Mouse (Mus musculus) CH12.LX (cell line): ENCODE measurements around the gene Nt5c. TPM values are rescaled to one million over a fixed set of nuclear protein-coding genes. Genes with fewer than 3 reads are reported as not detected.
"Not testable (repeated sequence)": the region's sequence is repeated elsewhere in the genome, so short reads cannot be mapped to it uniquely, and the experiment has no call there.

ENCODE experiments used
- DNase-seq: peaks from one replicate; pipeline ENCODE4 v3.0.0-alpha.2; 2013; ENCODE audit errors: extremely low read depth
- H3K27ac ChIP-seq: 2 replicates; pipeline ENCODE4 v1.5.1; 2012; ENCODE audit warnings: low read depth, mild to moderate bottlenecking, control low read depth, moderate library complexity; ENCODE audit not compliant: insufficient read depth
- H3K27me3 ChIP-seq: replicated peaks from 2 replicates; pipeline ENCODE3; 2012; ENCODE audit warnings: inconsistent platforms
- H3K36me3 ChIP-seq, 2 experiments: replicated peaks in 1 of 2; 2 replicates each; pipeline versions ENCODE3 to v1.6.1; 2012; ENCODE audit warnings: inconsistent platforms in 1 of 2, low read length in 1 of 2, mild to moderate bottlenecking in 1 of 2, mixed read lengths in 1 of 2, moderate library complexity in 1 of 2; ENCODE audit not compliant: control insufficient read depth in 1 of 2, insufficient read depth in 1 of 2
- H3K4me1 ChIP-seq, 2 experiments: 2 replicates each; pipeline ENCODE4 v1.6.1; 2012; ENCODE audit warnings: inconsistent platforms in 1 of 2, moderate library complexity in 1 of 2; ENCODE audit not compliant: insufficient read depth in 2 of 2, control insufficient read depth in 1 of 2
- H3K4me2 ChIP-seq: 2 replicates; pipeline ENCODE4 v1.6.1; 2012; ENCODE audit warnings: low read depth, mild to moderate bottlenecking, control low read depth; ENCODE audit not compliant: poor library complexity, insufficient read depth, severe bottlenecking
- H3K4me3 ChIP-seq, 3 experiments: fragments of 150-350 bp in 1 of 3; sonication (generic) in 1 of 3; replicated peaks in 1 of 3; 2 replicates each; pipeline versions ENCODE3 to v1.5.1; 2011 to 2012; ENCODE audit warnings: low read depth in 2 of 3, low read length in 2 of 3, mild to moderate bottlenecking in 2 of 3, moderate library complexity in 2 of 3, control low read depth in 1 of 3, improper control_type of control experiment in 1 of 3, inconsistent platforms in 1 of 3, mixed read lengths in 1 of 3; ENCODE audit not compliant: poor library complexity in 1 of 3
- H3K79me2 ChIP-seq: replicated peaks from 2 replicates; pipeline ENCODE4 v1.6.1; 2012; ENCODE audit warnings: mild to moderate bottlenecking, moderate library complexity; ENCODE audit not compliant: control insufficient read depth, poor library complexity, insufficient read depth, severe bottlenecking; ENCODE audit errors: extremely low read depth
- H3K9ac ChIP-seq: 2 replicates; pipeline ENCODE4 v1.6.1; 2012; ENCODE audit warnings: low read depth, mild to moderate bottlenecking, control low read depth, moderate library complexity; ENCODE audit not compliant: insufficient read depth
- H3K9me3 ChIP-seq: replicated peaks from 2 replicates; pipeline ENCODE3; 2012; ENCODE audit warnings: low read length, inconsistent platforms, mixed read lengths
- BHLHE40 ChIP-seq: IDR thresholded peaks from 2 replicates; pipeline ENCODE4 v1.6.1; 2011; ENCODE audit warnings: mild to moderate bottlenecking, low read depth, low read length, improper control_type of control experiment
- CHD1 ChIP-seq: IDR thresholded peaks from 2 replicates; pipeline ENCODE4 v1.6.1; 2012; ENCODE audit warnings: low read depth, low read length, improper control_type of control experiment, inconsistent platforms
- ELF1 ChIP-seq: IDR thresholded peaks from 2 replicates; pipeline ENCODE4 v1.6.1; 2014; ENCODE audit warnings: low read depth, mild to moderate bottlenecking, inconsistent platforms, low read length, improper control_type of control experiment
- HCFC1 ChIP-seq: IDR thresholded peaks from 2 replicates; pipeline ENCODE4 v1.6.1; 2012; ENCODE audit warnings: low read depth, mild to moderate bottlenecking, inconsistent platforms, low read length, improper control_type of control experiment
- MAX ChIP-seq: IDR thresholded peaks from 2 replicates; pipeline ENCODE4 v1.6.1; 2011; ENCODE audit warnings: low read length, improper control_type of control experiment
- MXI1 ChIP-seq: IDR thresholded peaks from 2 replicates; pipeline ENCODE4 v1.6.1; 2011; ENCODE audit warnings: mild to moderate bottlenecking, low read depth, low read length, improper control_type of control experiment
- MYC ChIP-seq: IDR thresholded peaks from 2 replicates; pipeline ENCODE4 v1.6.1; 2011; ENCODE audit warnings: low read depth, mild to moderate bottlenecking, improper control_type of control experiment, low read length
- NELFE ChIP-seq: IDR thresholded peaks from 2 replicates; pipeline ENCODE4 v1.6.1; 2011; ENCODE audit warnings: low read depth, low read length, improper control_type of control experiment
- NRF1 ChIP-seq: IDR thresholded peaks from 2 replicates; pipeline ENCODE4 v1.6.1; 2014; ENCODE audit warnings: low read depth, mild to moderate bottlenecking, inconsistent platforms, low read length, improper control_type of control experiment, moderate library complexity
- POLR2A ChIP-seq: IDR thresholded peaks from 2 replicates; pipeline ENCODE4 v1.6.1; 2011; ENCODE audit warnings: low read depth, mild to moderate bottlenecking, improper control_type of control experiment, low read length
- POLR2AphosphoS2 ChIP-seq: IDR thresholded peaks from 2 replicates; pipeline ENCODE4 v1.6.1; 2011; ENCODE audit warnings: low read depth, low read length, improper control_type of control experiment
- SIN3A ChIP-seq: IDR thresholded peaks from 2 replicates; pipeline ENCODE4 v1.6.1; 2012; ENCODE audit warnings: low read length, improper control_type of control experiment, inconsistent platforms
- TBP ChIP-seq: conservative IDR thresholded peaks from 2 replicates; pipeline ENCODE4 v1.6.1; 2011; ENCODE audit warnings: low read depth, low read length, improper control_type of control experiment
- TCF12 ChIP-seq: IDR thresholded peaks from 2 replicates; pipeline ENCODE4 v1.6.1; 2014; ENCODE audit warnings: low read depth, mild to moderate bottlenecking, inconsistent platforms, low read length, improper control_type of control experiment
- USF1 ChIP-seq: IDR thresholded peaks from 2 replicates; pipeline ENCODE4 v1.6.1; 2014; ENCODE audit warnings: low read depth, mild to moderate bottlenecking, inconsistent platforms, low read length, improper control_type of control experiment
- USF2 ChIP-seq: conservative IDR thresholded peaks from 2 replicates; pipeline ENCODE4 v1.6.1; 2011; ENCODE audit warnings: low read depth, low read length, improper control_type of control experiment
- dilution Hi-C: fragments of 300-500 bp; cut with MboI; formaldehyde crosslinking; loops from 2 replicates; pipeline ENCODE4 v1.14.3; 2020; ENCODE audit warnings: low sequenced_read_pairs; ENCODE audit not compliant: extremely low pct_unique_long_range_greater_than_20kb, extremely low pct_ligation_motif_present
- in situ Hi-C: fragments of 300-500 bp; cut with MboI; formaldehyde crosslinking; loops from 3 replicates; pipeline ENCODE4 v1.14.3; 2019; ENCODE audit warnings: low sequenced_read_pairs, low pct_ligation_motif_present, low pct_unique_long_range_greater_than_20kb, mixed read lengths
- polyA plus RNA-seq: library from polyadenylated mRNA; unstranded; fragments of >175 nt; gene quantifications from 2 replicates; pipeline ENCODE4 v1.2.1, GENCODE M21; 2012; ENCODE audit warnings: low read depth; ENCODE audit not compliant: insufficient read length
- total RNA-seq, 2 experiments: library from RNA; depleted of rRNA; stranded (reverse); fragments of 300-350 nt in 1 of 2; fragments of >200 nt in 1 of 2; gene quantifications; 2 replicates each; pipeline ENCODE4 v1.2.3; 2012 to 2014

Gene Nt5c
- total and polyA plus RNA-seq, 3 experiments = 65.3 to 175 (median 151) TPM

GRCm38 (mm10) chr11:115478296-115478938 lies 13.2 kb downstream of the Nt5c start:
- H3K27ac ChIP-seq = peak overlapping the region; percentile 93
- DNase-seq = peak; percentile 24

GRCm38 (mm10) chr11:115477388-115477787 lies 14.3 kb downstream of the Nt5c start:
- H3K9me3 ChIP-seq, H3K27me3 ChIP-seq, dilution Hi-C loops: not testable (repeated sequence)
- Histone ChIP-seq H3K79me2 (peaks cover 32% of the 10 kb centered on the region), H3K4me3 (peak overlapping the region; percentile 80 to 93 (median 84)), H3K4me1 (peaks cover 6 to 46% of the 10 kb centered on the region in 2 experiments), H3K4me2 (peak overlapping the region; percentile 91), H3K36me3 (peaks cover 13 to 32% of the 10 kb centered on the region in 2 experiments), H3K9ac (peak overlapping the region; percentile 68), H3K27ac (peak overlapping the region; percentile 93)
- in situ Hi-C loops = loop anchor here (10.0 kb wide), 2 partner anchors 63 to 263 kb away; partner anchors contain the start of gene Atp5h
- TF ChIP-seq TBP (peak; percentile 78), CHD1 (0 out of 2 replicates have a peak, but pooled peaks have one; percentile 23), NELFE (peak; percentile 70), TCF12 (peak; percentile 52; the same call in 1 of the 2 replicates), POLR2A (peak; percentile 63), SIN3A (peak; percentile 67), HCFC1 (peak; percentile 57), ELF1 (peak; percentile 50; the same call in 1 of the 2 replicates), NRF1 (peak; percentile 43; the same call in 1 of the 2 replicates)
- DNase-seq = peak; percentile 74

More at GRCm38 (mm10) chr11:115478296-115478938, 13.2 kb downstream of the Nt5c start:
- dilution Hi-C loops = no loop called here
- H3K4me3 ChIP-seq = peak overlapping the region; percentile 46 to 80 (median 54)
- H3K4me2 ChIP-seq = peak overlapping the region; percentile 71
- peaks cover 2 to 36% of the 10 kb centered on the region in 2 experiments; a peak in 3 of 4 replicates for H3K4me1 ChIP-seq
- H3K9ac ChIP-seq = peak overlapping the region; percentile 68
- no peaks in the 10 kb centered on the region for H3K9me3 ChIP-seq
- in situ Hi-C loops = loop anchor here (10.0 kb wide), 2 partner anchors 64 to 264 kb away; partner anchors contain the start of gene Atp5h
- no peaks in the 10 kb centered on the region for H3K27me3 ChIP-seq
- peaks cover 32% of the 10 kb centered on the region for H3K79me2 ChIP-seq
- TF ChIP-seq MAX (peak; percentile 82), USF2 (peak; percentile 50), MYC (peak; percentile 91), BHLHE40 (no peak), MXI1 (peak; percentile 35; the same call in 1 of the 2 replicates), USF1 (peak; percentile 40), POLR2AphosphoS2 (no peak)
- peaks cover 13 to 42% of the 10 kb centered on the region in 2 experiments for H3K36me3 ChIP-seq
